Mouse (Mus musculus) thymus, adult 2 months (tissue): ENCODE results near the gene B4galt5. TPM values are rescaled to one million over a fixed set of nuclear protein-coding genes. Genes with fewer than 3 reads are reported as not detected.
A peak's percentile ranks its signal among the peaks of the same experiment; 100 is the strongest.

Source experiments
- DNase-seq: peaks from one replicate; pipeline ENCODE4 v3.0.0; 2021
- H3K27ac ChIP-seq: fragments of 200-500 bp; 2 replicates; pipeline ENCODE4 v1.5.1; 2012; ENCODE audit warnings: low read length, control low read depth; ENCODE audit not compliant: control insufficient read depth, insufficient read depth
- H3K27me3 ChIP-seq: fragments of 200-500 bp; 2 replicates; pipeline ENCODE4 v1.6.1; 2012; ENCODE audit warnings: mild to moderate bottlenecking, low read length, moderate library complexity, mixed read lengths; ENCODE audit not compliant: control insufficient read depth, insufficient read depth
- H3K36me3 ChIP-seq: fragments of 200-500 bp; 2 replicates; pipeline ENCODE4 v1.6.1; 2012; ENCODE audit warnings: mild to moderate bottlenecking, low read length, moderate library complexity; ENCODE audit not compliant: control insufficient read depth, insufficient read depth
- H3K4me1 ChIP-seq: fragments of 200-500 bp; replicated peaks from 2 replicates; pipeline ENCODE4 v1.6.1; 2012; ENCODE audit warnings: low read length; ENCODE audit not compliant: control insufficient read depth, insufficient read depth
- H3K4me3 ChIP-seq: fragments of 200-500 bp; 2 replicates; pipeline ENCODE4 v1.5.1; 2012; ENCODE audit warnings: mild to moderate bottlenecking, low read length, control low read depth, moderate library complexity; ENCODE audit not compliant: control insufficient read depth, insufficient read depth
- CTCF ChIP-seq: fragments of 200-500 bp; IDR thresholded peaks from 2 replicates; pipeline ENCODE4 v1.5.1; 2012; ENCODE audit warnings: mild to moderate bottlenecking, control low read depth, low read length, moderate library complexity, borderline replicate concordance; ENCODE audit not compliant: control insufficient read depth, poor library complexity, insufficient read depth; ENCODE audit errors: extremely low read depth
- POLR2A ChIP-seq: fragments of 200-500 bp; IDR thresholded peaks from 2 replicates; pipeline ENCODE4 v1.6.1; 2012; ENCODE audit warnings: mild to moderate bottlenecking, low read length, control low read depth, moderate library complexity; ENCODE audit not compliant: control insufficient read depth, poor library complexity, insufficient read depth; ENCODE audit errors: extremely low read depth
- WGBS: fragments of 180-500 bp; shearing (Covaris S2); methylation state at CpG from one replicate; pipeline ENCODE4 v1.1.7; 2018; 5-methylcytosine and 5-hydroxymethylcytosine counted together
- polyA plus RNA-seq: library from polyadenylated mRNA; depleted of rRNA; stranded (reverse); fragments of >200 nt; gene quantifications from 2 replicates; pipeline ENCODE4 v1.2.3, GENCODE M21; 2012

B4galt5 gene
- polyA plus RNA-seq, 1 experiment: 10.9 TPM

DNA sequence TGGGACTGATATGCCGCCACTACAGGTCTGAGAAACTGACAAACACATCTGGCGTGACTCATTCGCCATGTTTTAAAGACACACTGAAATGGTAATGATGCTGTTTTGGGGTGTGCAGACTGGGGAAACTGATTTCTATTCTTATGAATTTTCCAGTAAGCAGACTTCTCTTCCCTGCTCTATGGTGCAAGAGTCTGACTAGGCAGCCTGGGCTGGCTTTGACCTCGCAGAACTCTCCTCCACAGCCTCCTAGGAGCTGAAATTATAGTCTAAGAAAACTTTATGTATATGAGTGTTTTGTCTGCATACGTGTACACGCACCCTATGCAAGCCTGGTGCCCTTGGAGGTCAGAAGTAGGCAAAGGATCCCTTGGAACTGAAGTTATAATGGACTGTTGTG lies 45.2 kb downstream of the B4galt5 start:
- no peak for DNase-seq
- H3K36me3 ChIP-seq: no peaks in the 10 kb centered on the region
- TF ChIP-seq CTCF: no peak
- no peak for TF ChIP-seq POLR2A
- no peak overlapping the region for H3K27ac ChIP-seq
- H3K27me3 ChIP-seq: no peaks in the 10 kb centered on the region
- H3K4me3 ChIP-seq: no peak overlapping the region
- 99% methylated on average over 6 of the region's 6 CpGs for WGBS
- peaks cover 15% of the 10 kb centered on the region for H3K4me1 ChIP-seq

DNA sequence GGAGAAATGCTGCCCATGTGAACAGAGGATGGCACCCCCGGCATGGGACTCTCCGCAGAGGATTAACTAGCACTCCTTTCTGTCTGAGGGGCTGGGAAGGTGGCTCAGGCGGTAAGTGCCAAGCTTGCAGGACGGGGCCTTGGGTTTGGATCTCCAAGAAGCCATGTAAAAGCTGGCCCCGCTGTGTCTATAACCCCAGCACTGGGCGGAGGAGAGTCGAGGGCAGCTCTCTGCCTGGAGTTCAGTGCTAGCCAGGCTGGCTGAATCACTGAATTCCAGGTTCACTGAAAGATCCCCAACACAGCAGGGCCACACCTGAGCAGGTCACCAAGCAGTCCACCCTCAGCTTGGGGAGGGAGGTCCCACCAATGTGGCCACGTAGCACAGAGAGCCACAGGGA lies 45.8 kb downstream of the B4galt5 start:
- no peaks in the 10 kb centered on the region for H3K27me3 ChIP-seq
- H3K36me3 ChIP-seq: no peaks in the 10 kb centered on the region
- 97% methylated on average over 8 of the region's 8 CpGs for WGBS

DNA sequence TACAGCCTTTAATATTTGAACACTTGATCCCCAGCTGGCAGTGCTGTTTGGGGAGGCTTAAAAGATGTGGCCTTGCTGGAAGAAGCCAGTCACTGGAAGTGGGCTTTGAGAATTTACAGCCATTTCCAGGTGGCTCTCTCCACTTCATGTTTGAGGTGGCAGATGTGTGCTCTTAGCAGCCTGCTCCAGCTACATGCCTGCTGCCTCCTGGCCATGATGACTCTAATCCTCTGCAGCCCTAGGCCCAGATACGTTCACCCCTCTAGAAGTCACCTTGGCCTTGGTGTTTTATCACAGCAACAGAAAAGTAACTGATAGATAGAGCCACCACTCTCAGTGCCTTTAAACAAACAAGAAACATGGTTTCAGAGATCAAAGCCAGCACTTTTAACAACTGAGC lies 46.3 kb downstream of the B4galt5 start:
- Histone ChIP-seq H3K4me3 (no peak overlapping the region), H3K4me1 (peaks cover 18% of the 10 kb centered on the region), H3K36me3 (no peaks in the 10 kb centered on the region), H3K27ac (no peak overlapping the region), H3K27me3 (no peaks in the 10 kb centered on the region)
- no peak for DNase-seq
- WGBS: 93% methylated on average over 1 of the region's 1 CpGs
- TF ChIP-seq CTCF: no peak
- TF ChIP-seq POLR2A: no peak

More for the DNA sequence above, 45.8 kb downstream of the B4galt5 start:
- Histone ChIP-seq H3K4me3 (no peak overlapping the region), H3K4me1 (peaks cover 18% of the 10 kb centered on the region), H3K27ac (no peak overlapping the region)
- no peak for TF ChIP-seq CTCF
- TF ChIP-seq POLR2A: no peak
- DNase-seq: no peak

DNA sequence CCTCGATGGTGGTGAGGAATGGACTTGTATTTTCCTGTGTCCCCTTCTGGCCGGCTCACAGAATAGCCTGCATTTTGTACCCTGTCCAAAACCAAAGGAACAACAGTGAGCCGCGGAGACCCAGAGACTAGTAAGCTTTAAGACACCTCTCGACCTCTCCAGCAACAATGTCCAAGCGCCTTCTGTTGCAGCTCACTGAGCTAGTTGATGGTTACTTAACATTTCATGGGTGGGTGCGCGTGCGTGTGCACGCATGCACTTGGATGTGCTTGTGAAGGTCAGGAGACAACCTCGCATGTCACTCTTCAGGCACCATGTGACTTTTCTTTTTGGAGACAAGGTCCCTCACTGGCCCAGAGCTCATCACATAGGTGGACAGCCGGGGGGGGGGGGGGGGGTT lies 47.0 kb downstream of the B4galt5 start:
- Histone ChIP-seq H3K4me3 (no peak overlapping the region), H3K36me3 (no peaks in the 10 kb centered on the region), H3K27me3 (no peaks in the 10 kb centered on the region), H3K4me1 (peaks cover 18% of the 10 kb centered on the region), H3K27ac (no peak overlapping the region)
- no peak for DNase-seq
- WGBS: 97% methylated on average over 12 of the region's 12 CpGs
- no peak for TF ChIP-seq POLR2A
- no peak for TF ChIP-seq CTCF

DNA sequence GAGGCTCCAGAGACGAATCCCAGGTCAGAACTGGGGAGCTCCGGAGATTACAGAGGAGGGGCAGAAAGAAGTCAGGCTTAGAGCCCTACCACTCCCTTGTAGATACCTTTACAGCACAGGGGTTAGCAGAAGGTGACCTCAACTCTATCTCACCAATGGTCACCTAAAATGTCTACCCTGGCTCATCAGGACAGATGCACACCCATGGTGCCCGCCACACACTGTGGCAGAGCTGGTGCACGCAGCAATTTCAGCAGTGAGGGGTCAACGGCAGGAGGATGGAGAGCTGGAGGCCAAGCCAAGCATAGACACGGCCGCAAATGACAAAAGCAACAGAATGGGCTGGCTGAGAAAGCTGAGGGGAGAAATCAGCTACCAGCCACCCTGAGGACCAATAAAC lies 47.4 kb downstream of the B4galt5 start:
- no peak overlapping the region for H3K27ac ChIP-seq
- H3K4me1 ChIP-seq: peaks cover 18% of the 10 kb centered on the region
- DNase-seq: no peak
- WGBS: 96% methylated on average over 7 of the region's 7 CpGs
- H3K36me3 ChIP-seq: no peaks in the 10 kb centered on the region
- no peak for TF ChIP-seq POLR2A
- TF ChIP-seq CTCF: no peak
- no peaks in the 10 kb centered on the region for H3K27me3 ChIP-seq
- H3K4me3 ChIP-seq: no peak overlapping the region

DNA sequence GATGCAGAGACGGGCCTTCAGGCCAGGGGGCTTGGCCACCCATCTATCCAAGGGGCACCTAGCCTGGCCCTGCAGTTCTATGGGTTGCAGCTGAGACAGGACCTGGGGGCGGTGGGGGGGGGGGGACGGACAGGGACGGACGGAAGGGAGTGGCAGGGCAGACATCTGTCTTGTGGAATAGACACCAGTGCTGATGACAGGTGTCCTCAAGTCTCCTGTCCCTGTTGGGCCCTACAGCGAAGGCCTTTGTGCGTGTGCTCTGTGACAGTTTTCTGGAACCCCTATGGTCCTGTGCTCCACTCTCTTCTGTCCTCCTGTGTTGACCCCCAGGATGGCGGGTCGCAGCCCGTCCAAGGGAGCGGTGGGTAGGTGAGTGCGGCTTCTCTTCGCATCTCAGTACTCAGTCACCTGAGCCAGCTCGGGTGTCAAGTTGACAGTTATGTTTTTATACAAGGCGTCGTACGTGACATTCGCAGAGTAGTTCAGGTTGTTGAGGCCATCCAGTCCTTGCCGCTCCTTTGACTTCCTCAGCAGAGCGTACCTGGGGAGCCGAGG lies 48.0 kb downstream of the B4galt5 start:
- Histone ChIP-seq H3K36me3 (no peaks in the 10 kb centered on the region), H3K27me3 (no peaks in the 10 kb centered on the region), H3K27ac (no peak overlapping the region), H3K4me3 (no peak overlapping the region), H3K4me1 (peaks cover 18% of the 10 kb centered on the region)
- 94% methylated on average over 21 of the region's 21 CpGs for WGBS
- no peak for TF ChIP-seq CTCF
- TF ChIP-seq POLR2A: no peak
- no peak for DNase-seq

DNA sequence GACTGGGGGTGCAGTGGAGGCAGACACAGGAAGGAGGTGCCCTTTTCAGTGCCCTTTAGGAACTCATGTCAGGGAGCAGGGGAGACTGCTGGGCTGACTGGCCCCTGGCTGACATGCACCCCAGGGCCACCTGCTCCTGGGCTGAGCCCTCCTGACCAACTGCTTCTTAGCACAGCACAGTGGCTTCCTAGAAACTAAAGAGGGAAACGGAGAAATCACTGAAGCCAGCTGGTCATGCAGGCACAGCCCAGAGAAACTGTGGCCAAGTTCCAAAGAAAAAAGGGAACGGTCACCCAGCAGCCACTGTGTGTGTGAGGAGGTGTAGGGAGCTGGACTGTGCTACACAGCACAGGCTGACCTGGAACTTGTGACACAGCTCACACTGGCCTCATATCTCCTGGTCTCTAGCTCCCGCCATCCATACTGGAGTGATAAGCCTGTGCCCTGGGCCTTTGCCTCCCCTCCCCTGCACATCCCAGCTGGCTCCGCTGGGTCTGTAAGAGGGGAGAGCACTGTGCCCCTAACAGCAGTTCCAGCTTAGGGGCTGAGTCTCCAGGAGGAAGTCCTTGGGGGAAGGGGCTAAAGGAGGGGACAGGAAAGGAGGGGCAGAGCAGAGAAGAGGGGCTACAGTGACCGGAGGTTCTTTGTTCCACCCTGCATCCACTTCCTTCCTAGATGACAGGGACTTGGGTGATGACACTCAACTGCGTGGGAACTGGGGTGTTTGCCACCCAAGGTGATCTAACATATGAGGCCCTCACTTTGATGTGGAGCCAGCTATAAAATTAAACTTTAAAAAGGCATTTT lies 48.9 kb downstream of the B4galt5 start:
- H3K27me3 ChIP-seq: no peaks in the 10 kb centered on the region
- no peak for DNase-seq
- TF ChIP-seq POLR2A: no peak
- no peak for TF ChIP-seq CTCF
- 63% methylated on average over 6 of the region's 6 CpGs for WGBS
- H3K4me3 ChIP-seq: no peak overlapping the region
- peaks cover 18% of the 10 kb centered on the region for H3K4me1 ChIP-seq
- H3K27ac ChIP-seq: peak overlapping the region; percentile 36
- no peaks in the 10 kb centered on the region for H3K36me3 ChIP-seq
